Mouse (Mus musculus) right cerebral cortex, postnatal 36 days (tissue): Measurements from ENCODE around the gene Neb.
A peak's percentile ranks its signal among the peaks of the same experiment; 100 is the strongest.
"Not testable (repeated sequence)": the region's sequence is repeated elsewhere in the genome, so short reads cannot be mapped to it uniquely, and the experiment has no call there.

Experiments used
- DNase-seq, 2 experiments: peaks; one replicate each; pipeline ENCODE4 v3.0.0; 2022; ENCODE audit warnings: low spot score in 2 of 2, mixed read lengths in 1 of 2

The Neb gene

DNA sequence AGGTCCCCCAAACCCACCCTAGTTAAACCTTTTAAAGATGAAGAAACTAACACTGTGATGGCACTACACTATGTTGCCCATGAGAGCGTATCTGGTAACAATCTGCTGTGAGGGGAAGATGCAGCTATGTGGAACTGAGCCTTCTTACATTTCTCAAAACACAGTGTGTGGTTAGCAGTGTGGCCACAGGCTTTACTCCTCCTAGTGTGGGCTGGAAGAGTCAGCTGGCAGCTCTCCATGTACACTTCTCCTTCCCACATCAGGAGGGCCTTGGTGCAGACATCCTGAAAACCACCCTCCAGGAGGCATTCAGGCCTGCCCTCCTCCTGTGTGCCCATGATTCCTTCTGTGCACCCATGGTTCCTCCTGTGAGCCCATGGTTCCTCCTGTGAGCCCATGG, 198.6 kb downstream of the Neb start:
- DNase-seq, result no peak

DNA sequence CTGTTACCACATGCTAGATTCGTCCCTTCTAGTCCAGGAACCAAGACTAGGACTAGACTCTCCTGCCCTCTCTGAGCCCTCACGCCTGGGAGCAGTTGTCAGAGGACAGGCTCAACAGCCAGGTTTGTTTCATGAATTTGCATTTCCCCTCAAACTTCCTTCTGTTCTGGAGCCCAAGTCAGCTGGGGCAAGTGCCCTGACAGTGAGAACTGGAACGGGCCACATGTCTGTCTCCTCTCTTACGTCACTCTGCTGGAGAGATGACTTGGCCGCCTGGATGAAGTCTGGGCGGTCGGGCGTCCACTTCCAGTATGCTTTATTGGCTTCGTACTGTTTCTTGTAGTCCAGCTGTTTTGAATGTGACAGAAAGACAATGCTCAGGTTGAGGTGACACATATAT, 200.5 kb downstream of the Neb start:
- DNase-seq, result no peak

DNA sequence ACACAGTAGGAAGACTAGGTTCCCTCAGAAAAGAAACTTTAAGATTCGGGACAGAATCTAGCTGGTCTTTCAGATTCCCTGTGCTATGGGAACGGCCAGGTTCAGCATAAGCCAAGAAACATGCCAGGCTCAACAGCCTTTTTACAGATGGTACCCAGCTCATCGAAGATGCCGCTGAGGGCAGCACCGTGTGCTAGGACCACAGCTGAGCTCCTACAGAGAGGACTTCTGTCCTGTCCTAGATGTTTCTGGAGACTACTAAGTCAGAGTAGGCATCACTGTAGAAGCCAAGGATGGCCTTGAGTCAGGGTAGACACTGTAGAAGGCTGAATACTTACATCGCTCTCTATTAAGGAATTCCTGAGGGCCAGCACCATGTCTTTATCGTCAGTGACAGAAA, 201.1 kb downstream of the Neb start:
- no peak for DNase-seq

DNA sequence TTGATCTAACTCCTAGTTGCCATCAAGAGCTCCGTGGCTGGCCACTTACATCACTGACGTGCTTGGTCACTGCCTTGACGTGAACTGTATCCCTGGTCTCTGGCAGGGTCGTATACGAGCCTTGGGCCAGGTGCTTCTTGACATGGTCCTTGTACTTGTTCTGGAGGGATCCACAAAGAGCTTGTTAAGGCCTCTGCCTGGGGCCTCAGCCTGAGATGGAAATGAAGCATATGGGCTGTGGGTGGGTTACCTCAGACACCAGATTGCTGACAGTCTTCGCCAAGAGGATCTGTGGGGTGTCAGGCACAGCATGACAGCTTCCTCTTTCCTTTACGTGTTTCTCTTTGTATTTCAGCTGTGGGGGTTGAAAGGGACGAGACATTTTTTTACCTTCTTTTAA, 201.7 kb downstream of the Neb start:
- peak; percentile 77 to 82 for DNase-seq

DNA sequence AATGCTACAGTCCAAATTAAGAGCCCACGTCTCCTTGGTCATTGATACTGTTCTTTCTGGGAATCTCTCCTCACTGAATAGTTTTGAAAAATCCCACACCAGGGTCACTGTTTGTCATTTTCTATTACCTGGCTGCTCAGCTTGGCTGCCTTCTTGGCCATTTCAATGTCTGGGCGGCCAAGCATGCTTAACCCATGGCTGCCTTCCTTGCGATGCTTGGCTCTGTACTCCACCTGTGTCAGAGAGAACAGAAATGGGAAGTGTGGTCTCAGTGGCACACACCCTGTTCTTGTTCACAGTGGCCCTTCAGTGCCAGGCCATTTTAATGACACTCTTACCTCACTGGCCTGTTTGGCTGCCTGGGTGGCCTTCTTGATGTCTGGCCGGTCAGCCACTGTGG, 203.3 kb downstream of the Neb start:
- no peak for DNase-seq

DNA sequence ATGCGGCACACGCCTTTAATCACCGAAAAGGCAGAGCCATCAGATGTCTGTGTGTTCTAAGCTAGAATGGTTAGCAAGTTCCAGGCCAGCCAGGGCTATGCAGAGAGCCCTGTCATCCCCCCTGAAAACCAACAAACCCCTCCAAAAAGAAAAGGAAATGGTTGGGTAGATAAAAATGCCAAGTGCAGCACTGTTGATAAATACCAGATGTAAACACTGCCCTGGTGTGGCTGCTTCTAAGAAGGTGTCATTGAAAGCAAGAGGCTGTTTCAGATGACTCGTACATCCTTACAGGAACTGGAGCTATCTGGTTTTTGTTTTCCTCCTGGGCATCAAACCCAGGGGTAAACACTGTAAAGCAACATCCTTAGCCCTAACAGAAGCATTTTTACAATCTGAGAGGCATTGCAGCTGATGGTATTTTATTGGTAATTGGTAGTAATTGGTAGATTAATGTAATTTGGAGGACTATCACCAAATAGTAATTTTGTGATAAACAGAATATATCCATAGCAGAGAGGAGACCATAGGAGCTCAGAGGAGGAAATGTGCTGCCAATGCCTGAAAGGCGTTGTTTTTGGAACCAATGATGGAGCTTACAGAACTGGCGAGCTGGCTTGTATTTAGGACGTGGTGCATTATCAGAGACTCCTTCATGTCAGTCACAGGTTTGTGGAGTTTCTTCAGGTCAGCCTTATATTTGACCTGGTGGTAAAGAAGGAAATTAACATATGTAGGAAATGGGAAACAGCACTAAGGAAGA, 208.8 kb downstream of the Neb start:
- no peak for DNase-seq

DNA sequence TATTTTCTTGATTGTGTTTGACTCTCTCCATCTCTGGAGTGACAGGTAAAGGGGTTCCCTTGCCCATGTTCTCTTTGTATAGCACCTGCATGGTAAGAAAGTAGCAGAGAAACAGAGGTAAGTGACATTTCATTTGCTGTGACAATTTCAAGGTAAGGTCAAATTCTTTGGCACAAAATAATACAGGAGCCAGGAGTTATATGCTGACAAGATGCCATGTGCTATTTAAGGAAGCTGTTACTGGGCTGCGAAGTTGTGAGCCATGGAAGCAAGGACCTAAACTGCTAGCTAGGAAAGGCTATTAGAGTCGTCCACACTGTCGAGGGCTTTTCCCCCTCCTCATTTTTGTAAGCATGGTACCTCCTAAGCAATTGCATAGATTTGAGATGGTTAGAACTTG, 225.2 kb downstream of the Neb start:
- no peak for DNase-seq

DNA sequence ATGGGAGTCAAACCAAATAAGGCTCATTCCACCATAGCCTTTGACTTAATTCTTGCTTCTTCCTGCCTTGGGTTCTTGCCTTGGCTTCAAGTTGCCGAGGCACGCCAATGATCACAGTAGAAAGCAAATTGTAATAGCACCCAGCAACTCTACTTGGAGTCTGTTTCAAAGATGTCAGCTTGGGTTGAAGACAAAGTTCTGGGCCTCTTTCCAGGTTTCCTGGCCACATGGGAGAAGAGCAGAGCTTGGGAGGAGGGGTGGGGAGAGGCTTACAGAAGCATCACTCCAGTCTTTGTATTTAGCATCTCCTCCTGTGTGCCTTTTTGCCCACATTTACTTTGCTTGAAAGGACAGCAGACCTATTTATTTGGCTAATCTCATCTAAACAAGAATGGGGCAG, 244.9 kb downstream of the Neb start:
- DNase-seq, result no peak

DNA sequence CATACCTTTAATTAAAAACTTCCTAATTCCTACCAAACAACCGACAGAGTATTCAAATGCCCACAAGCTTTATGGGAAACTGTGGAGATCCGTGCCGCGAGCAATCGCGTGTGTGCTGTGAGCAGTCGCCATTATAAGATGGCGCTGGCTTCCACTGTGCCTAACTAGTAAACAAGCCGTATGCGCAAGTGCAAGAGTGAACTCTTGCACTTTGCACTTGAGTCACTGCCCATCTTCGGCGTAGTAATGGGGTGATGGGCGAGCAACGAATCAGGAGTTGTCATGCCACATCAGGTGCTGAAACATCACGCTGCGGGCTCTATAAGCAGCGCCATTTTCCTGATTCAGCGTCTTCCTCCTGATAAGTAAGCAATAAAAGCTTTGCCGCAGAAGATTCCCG, 246.9 kb downstream of the Neb start:
- DNase-seq, result not testable (repeated sequence)

DNA sequence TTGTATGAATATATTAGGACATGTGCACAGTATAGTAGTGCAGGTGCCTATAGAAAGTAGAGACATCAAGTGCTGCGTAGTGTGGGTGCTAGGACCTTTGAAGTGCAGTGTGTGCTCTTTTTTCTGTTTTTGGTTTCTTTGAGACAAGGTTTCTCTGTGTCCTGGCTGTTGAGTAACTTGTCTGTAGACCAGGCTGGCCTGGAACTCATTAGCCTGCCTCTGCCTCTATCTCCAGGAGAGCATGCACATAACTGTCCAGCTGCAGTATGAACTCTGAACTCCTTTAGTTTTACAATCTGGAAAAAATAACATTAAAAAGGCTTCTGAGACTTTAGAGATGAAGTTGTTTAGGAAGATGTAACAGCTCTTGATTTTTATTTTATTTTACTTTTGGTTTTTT, 264.2 kb downstream of the Neb start:
- no peak for DNase-seq
